Mouse (Mus musculus) brain, embryonic 14.5 days (tissue): ENCODE measurements around the gene Wnk1.

ENCODE experiments used
- CTCF ChIP-seq: fragments of 200-500 bp; IDR thresholded peaks from 2 replicates; pipeline ENCODE4 v1.5.1; 2012; ENCODE audit warnings: inconsistent platforms, mild to moderate bottlenecking, moderate library complexity, borderline replicate concordance; ENCODE audit not compliant: insufficient read depth, insufficient read length; ENCODE audit errors: extremely low read depth
- POLR2A ChIP-seq: fragments of 200-500 bp; IDR thresholded peaks from 2 replicates; pipeline ENCODE4 v1.6.1; 2012; ENCODE audit warnings: mild to moderate bottlenecking, inconsistent platforms, borderline replicate concordance; ENCODE audit not compliant: poor library complexity, insufficient read depth, insufficient read length, severe bottlenecking; ENCODE audit errors: extremely low read depth

DNA sequence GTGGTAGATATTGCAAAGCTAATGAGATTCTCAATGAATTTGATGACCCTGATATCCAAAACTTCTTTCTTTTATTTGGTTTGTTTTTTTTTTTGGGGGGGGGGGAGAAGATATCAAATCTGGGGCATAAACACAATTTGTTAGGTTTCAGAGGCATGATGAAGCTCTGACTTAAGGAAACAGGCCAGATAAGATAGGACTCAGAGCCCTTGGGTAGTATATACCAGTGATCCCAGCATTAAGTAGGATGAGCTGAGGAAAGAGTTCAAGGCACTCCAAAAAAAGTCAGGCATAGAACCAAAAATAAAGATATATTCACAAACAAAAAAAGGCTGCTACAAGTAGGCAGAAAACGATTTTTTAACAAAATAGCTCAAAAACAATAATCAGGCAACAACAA is 25.3 kb downstream of the Wnk1 start:
- TF ChIP-seq POLR2A (no peak), CTCF (no peak)
